Mouse (Mus musculus) CH12.LX (cell line): ENCODE results near the gene Arhgef28. TPM values are rescaled to one million over a fixed set of nuclear protein-coding genes. Genes with fewer than 3 reads are reported as not detected.

ENCODE experiments used
- DNase-seq: peaks from one replicate; pipeline ENCODE4 v3.0.0-alpha.2; 2013; ENCODE audit errors: extremely low read depth
- H3K27ac ChIP-seq: 2 replicates; pipeline ENCODE4 v1.5.1; 2012; ENCODE audit warnings: low read depth, mild to moderate bottlenecking, control low read depth, moderate library complexity; ENCODE audit not compliant: insufficient read depth
- H3K27me3 ChIP-seq: replicated peaks from 2 replicates; pipeline ENCODE3; 2012; ENCODE audit warnings: inconsistent platforms
- H3K36me3 ChIP-seq, 2 experiments: replicated peaks in 1 of 2; 2 replicates each; pipeline versions ENCODE3 to v1.6.1; 2012; ENCODE audit warnings: inconsistent platforms in 1 of 2, low read length in 1 of 2, mild to moderate bottlenecking in 1 of 2, mixed read lengths in 1 of 2, moderate library complexity in 1 of 2; ENCODE audit not compliant: control insufficient read depth in 1 of 2, insufficient read depth in 1 of 2
- H3K4me1 ChIP-seq, 2 experiments: 2 replicates each; pipeline ENCODE4 v1.6.1; 2012; ENCODE audit warnings: inconsistent platforms in 1 of 2, moderate library complexity in 1 of 2; ENCODE audit not compliant: insufficient read depth in 2 of 2, control insufficient read depth in 1 of 2
- H3K4me2 ChIP-seq: 2 replicates; pipeline ENCODE4 v1.6.1; 2012; ENCODE audit warnings: low read depth, mild to moderate bottlenecking, control low read depth; ENCODE audit not compliant: poor library complexity, insufficient read depth, severe bottlenecking
- H3K4me3 ChIP-seq, 3 experiments: fragments of 150-350 bp in 1 of 3; sonication (generic) in 1 of 3; replicated peaks in 1 of 3; 2 replicates each; pipeline versions ENCODE3 to v1.5.1; 2011 to 2012; ENCODE audit warnings: low read depth in 2 of 3, low read length in 2 of 3, mild to moderate bottlenecking in 2 of 3, moderate library complexity in 2 of 3, control low read depth in 1 of 3, improper control_type of control experiment in 1 of 3, inconsistent platforms in 1 of 3, mixed read lengths in 1 of 3; ENCODE audit not compliant: poor library complexity in 1 of 3
- H3K79me2 ChIP-seq: replicated peaks from 2 replicates; pipeline ENCODE4 v1.6.1; 2012; ENCODE audit warnings: mild to moderate bottlenecking, moderate library complexity; ENCODE audit not compliant: control insufficient read depth, poor library complexity, insufficient read depth, severe bottlenecking; ENCODE audit errors: extremely low read depth
- H3K9ac ChIP-seq: 2 replicates; pipeline ENCODE4 v1.6.1; 2012; ENCODE audit warnings: low read depth, mild to moderate bottlenecking, control low read depth, moderate library complexity; ENCODE audit not compliant: insufficient read depth
- H3K9me3 ChIP-seq: replicated peaks from 2 replicates; pipeline ENCODE3; 2012; ENCODE audit warnings: low read length, inconsistent platforms, mixed read lengths
- BHLHE40 ChIP-seq: IDR thresholded peaks from 2 replicates; pipeline ENCODE4 v1.6.1; 2011; ENCODE audit warnings: mild to moderate bottlenecking, low read depth, low read length, improper control_type of control experiment
- CHD2 ChIP-seq: IDR thresholded peaks from 2 replicates; pipeline ENCODE4 v1.6.1; 2011; ENCODE audit warnings: low read length, improper control_type of control experiment
- ELF1 ChIP-seq: IDR thresholded peaks from 2 replicates; pipeline ENCODE4 v1.6.1; 2014; ENCODE audit warnings: low read depth, mild to moderate bottlenecking, inconsistent platforms, low read length, improper control_type of control experiment
- EP300 ChIP-seq: IDR thresholded peaks from 2 replicates; pipeline ENCODE4 v1.6.1; 2011; ENCODE audit warnings: low read length, improper control_type of control experiment
- GABPA ChIP-seq: IDR thresholded peaks from 2 replicates; pipeline ENCODE4 v1.6.1; 2012; ENCODE audit warnings: low read depth, low read length, improper control_type of control experiment, inconsistent platforms; ENCODE audit not compliant: insufficient replicate concordance
- HCFC1 ChIP-seq: IDR thresholded peaks from 2 replicates; pipeline ENCODE4 v1.6.1; 2012; ENCODE audit warnings: low read depth, mild to moderate bottlenecking, inconsistent platforms, low read length, improper control_type of control experiment
- IRF4 ChIP-seq: IDR thresholded peaks from 2 replicates; pipeline ENCODE4 v1.6.1; 2014; ENCODE audit warnings: low read depth, mild to moderate bottlenecking, inconsistent platforms, low read length, improper control_type of control experiment
- JUN ChIP-seq: IDR thresholded peaks from 2 replicates; pipeline ENCODE4 v1.6.1; 2011; ENCODE audit warnings: low read depth, mild to moderate bottlenecking, low read length, improper control_type of control experiment, moderate library complexity; ENCODE audit not compliant: insufficient read depth
- JUND ChIP-seq: conservative IDR thresholded peaks from 2 replicates; pipeline ENCODE4 v1.6.1; 2011; ENCODE audit warnings: low read depth, low read length, improper control_type of control experiment
- KAT2A ChIP-seq: IDR thresholded peaks from 2 replicates; pipeline ENCODE4 v1.6.1; 2012; ENCODE audit warnings: low read length, improper control_type of control experiment, inconsistent platforms; ENCODE audit not compliant: insufficient replicate concordance
- MAZ ChIP-seq: IDR thresholded peaks from 2 replicates; pipeline ENCODE4 v1.6.1; 2012; ENCODE audit warnings: low read depth, mild to moderate bottlenecking, inconsistent platforms, low read length, improper control_type of control experiment, moderate library complexity
- MEF2A ChIP-seq: IDR thresholded peaks from 2 replicates; pipeline ENCODE4 v1.6.1; 2014; ENCODE audit warnings: low read depth, mild to moderate bottlenecking, inconsistent platforms, low read length, improper control_type of control experiment, borderline replicate concordance
- PAX5 ChIP-seq: IDR thresholded peaks from 2 replicates; pipeline ENCODE4 v1.6.1; 2012; ENCODE audit warnings: low read length, inconsistent platforms, mixed read lengths
- POLR2A ChIP-seq: IDR thresholded peaks from 2 replicates; pipeline ENCODE4 v1.6.1; 2011; ENCODE audit warnings: low read depth, mild to moderate bottlenecking, improper control_type of control experiment, low read length
- RCOR1 ChIP-seq: conservative IDR thresholded peaks from 2 replicates; pipeline ENCODE4 v1.6.1; 2012; ENCODE audit warnings: low read depth, mild to moderate bottlenecking, inconsistent platforms, low read length, improper control_type of control experiment
- SIN3A ChIP-seq: IDR thresholded peaks from 2 replicates; pipeline ENCODE4 v1.6.1; 2012; ENCODE audit warnings: low read length, improper control_type of control experiment, inconsistent platforms
- USF1 ChIP-seq: IDR thresholded peaks from 2 replicates; pipeline ENCODE4 v1.6.1; 2014; ENCODE audit warnings: low read depth, mild to moderate bottlenecking, inconsistent platforms, low read length, improper control_type of control experiment
- USF2 ChIP-seq: conservative IDR thresholded peaks from 2 replicates; pipeline ENCODE4 v1.6.1; 2011; ENCODE audit warnings: low read depth, low read length, improper control_type of control experiment
- ZKSCAN1 ChIP-seq: IDR thresholded peaks from 2 replicates; pipeline ENCODE4 v1.6.1; 2012; ENCODE audit warnings: low read depth, inconsistent platforms, low read length, improper control_type of control experiment, borderline replicate concordance
- ZMIZ1 ChIP-seq: IDR thresholded peaks from 2 replicates; pipeline ENCODE4 v1.6.1; 2012; ENCODE audit warnings: low read depth, mild to moderate bottlenecking, inconsistent platforms, low read length, improper control_type of control experiment
- ZNF384 ChIP-seq: IDR thresholded peaks from 2 replicates; pipeline ENCODE4 v1.6.1; 2012; ENCODE audit warnings: low read depth, low read length, improper control_type of control experiment, inconsistent platforms
- dilution Hi-C: fragments of 300-500 bp; cut with MboI; formaldehyde crosslinking; loops from 2 replicates; pipeline ENCODE4 v1.14.3; 2020; ENCODE audit warnings: low sequenced_read_pairs; ENCODE audit not compliant: extremely low pct_unique_long_range_greater_than_20kb, extremely low pct_ligation_motif_present
- in situ Hi-C: fragments of 300-500 bp; cut with MboI; formaldehyde crosslinking; loops from 3 replicates; pipeline ENCODE4 v1.14.3; 2019; ENCODE audit warnings: low sequenced_read_pairs, low pct_ligation_motif_present, low pct_unique_long_range_greater_than_20kb, mixed read lengths
- polyA plus RNA-seq: library from polyadenylated mRNA; unstranded; fragments of >175 nt; gene quantifications from 2 replicates; pipeline ENCODE4 v1.2.1, GENCODE M21; 2012; ENCODE audit warnings: low read depth; ENCODE audit not compliant: insufficient read length
- total RNA-seq, 2 experiments: library from RNA; depleted of rRNA; stranded (reverse); fragments of 300-350 nt in 1 of 2; fragments of >200 nt in 1 of 2; gene quantifications; 2 replicates each; pipeline ENCODE4 v1.2.3; 2012 to 2014

Arhgef28 gene
- total and polyA plus RNA-seq, 3 experiments, result 0.07 to 0.24 (median 0.08) TPM

- Histone ChIP-seq H3K27ac (no peak overlapping the region), H3K9me3 (peaks cover 30% of the 10 kb centered on the region), H3K4me3 (no peak overlapping the region), H3K79me2 (no peaks in the 10 kb centered on the region), H3K4me2 (no peak overlapping the region), H3K9ac (no peak overlapping the region), H3K27me3 (no peaks in the 10 kb centered on the region), H3K4me1 (no peaks in the 10 kb centered on the region), H3K36me3 (no peaks in the 10 kb centered on the region)
- dilution Hi-C loops (no loop called here), in situ Hi-C loops (no loop called here)
- TF ChIP-seq SIN3A, result no peak
- no peak for DNase-seq
Observed at GRCm38 (mm10) chr13:97867322-97867962, 338.8 kb downstream of the Arhgef28 start.

- no peak for DNase-seq
- dilution Hi-C loops (no loop called here), in situ Hi-C loops (no loop called here)
- H3K9me3 ChIP-seq, result peaks cover 52% of the 10 kb centered on the region
- no peak overlapping the region for H3K9ac ChIP-seq
- H3K27ac ChIP-seq, result no peak overlapping the region
- no peak overlapping the region for H3K4me3 ChIP-seq
- no peaks in the 10 kb centered on the region for H3K36me3 ChIP-seq
- H3K27me3 ChIP-seq, result no peaks in the 10 kb centered on the region
- H3K4me1 ChIP-seq, result peaks cover 0 to 9% of the 10 kb centered on the region in 2 experiments; a peak in 1 of 4 replicates
- H3K4me2 ChIP-seq, result no peak overlapping the region
- H3K79me2 ChIP-seq, result no peaks in the 10 kb centered on the region
- TF ChIP-seq EP300 (no peak), JUND (no peak), RCOR1 (no peak), USF2 (no peak), ELF1 (no peak), ZMIZ1 (no peak), MAZ (no peak), ZNF384 (no peak)
Observed at GRCm38 (mm10) chr13:97859071-97859470, 347.2 kb downstream of the Arhgef28 start.

DNA sequence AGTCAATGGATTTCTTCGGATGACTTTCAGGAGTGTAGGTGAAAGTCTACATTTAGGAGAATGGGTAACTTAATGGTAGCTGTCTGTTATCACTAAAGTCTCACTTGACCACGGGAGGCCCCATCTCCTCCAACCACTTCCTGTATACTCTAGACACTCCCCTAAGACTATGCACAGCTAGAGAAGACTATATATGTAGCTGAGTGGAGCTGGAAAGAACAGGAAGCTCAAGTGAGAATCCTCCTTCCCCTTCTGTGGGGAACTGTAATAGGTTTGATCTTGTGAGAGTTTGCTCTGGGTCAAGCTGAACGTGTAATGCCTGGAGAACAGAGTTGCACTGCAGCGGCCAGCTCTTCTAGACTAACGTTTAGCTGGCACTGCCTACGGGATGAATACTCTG, 348.4 kb downstream of the Arhgef28 start:
- in situ Hi-C loops, result no loop called here
- Histone ChIP-seq H3K79me2 (no peaks in the 10 kb centered on the region), H3K4me2 (no peak overlapping the region), H3K9ac (no peak overlapping the region), H3K27me3 (no peaks in the 10 kb centered on the region), H3K27ac (no peak overlapping the region), H3K36me3 (no peaks in the 10 kb centered on the region), H3K4me3 (no peak overlapping the region), H3K4me1 (peaks cover 0 to 9% of the 10 kb centered on the region in 2 experiments; a peak in 1 of 4 replicates), H3K9me3 (peaks cover 48% of the 10 kb centered on the region)
- no peak for TF ChIP-seq SIN3A
- no peak for TF ChIP-seq HCFC1
- no peak for TF ChIP-seq BHLHE40
- no peak for TF ChIP-seq USF2
- TF ChIP-seq CHD2, result no peak
- TF ChIP-seq ZKSCAN1, result no peak
- TF ChIP-seq EP300, result no peak
- TF ChIP-seq RCOR1, result no peak
- no peak for TF ChIP-seq KAT2A
- TF ChIP-seq PAX5, result no peak
- TF ChIP-seq GABPA, result no peak
- no peak for TF ChIP-seq USF1
- TF ChIP-seq JUN, result no peak
- TF ChIP-seq ELF1, result no peak
- no peak for TF ChIP-seq JUND
- no peak for TF ChIP-seq POLR2A
- TF ChIP-seq ZNF384, result no peak
- TF ChIP-seq MEF2A, result no peak
- no peak for TF ChIP-seq ZMIZ1
- no peak for TF ChIP-seq IRF4
- dilution Hi-C loops, result no loop called here
- DNase-seq, result peak; percentile 16
